Mouse (Mus musculus): ENCODE measurements around the gene Cttnbp2nl. TPM values are rescaled to one million over a fixed set of nuclear protein-coding genes. Genes with fewer than 3 reads are reported as not detected.

The Cttnbp2nl gene
- total RNA-seq, 1 experiment = 13.5 TPM

DNA sequence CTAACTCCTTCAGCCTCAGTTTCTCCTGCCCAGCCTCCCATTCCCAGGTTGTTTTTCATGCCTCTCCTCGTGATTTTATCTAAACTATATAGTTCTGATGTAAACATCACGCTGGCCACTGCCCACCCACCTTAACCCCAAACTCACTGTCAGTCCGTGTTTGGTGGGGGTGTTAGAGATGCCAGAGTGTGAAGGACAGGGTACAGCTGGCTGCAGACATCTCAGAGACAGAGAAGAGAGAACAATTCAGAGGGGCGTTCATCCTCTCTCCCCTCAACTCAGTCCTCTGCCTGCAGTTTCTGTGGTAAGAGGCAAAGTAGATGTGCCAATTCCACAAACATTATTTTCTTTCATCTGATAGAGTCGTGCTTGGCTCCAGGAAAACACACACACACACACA is 90.1 kb downstream of the Cttnbp2nl start:
- TF ChIP-seq ZC3H11A (IDR thresholded peaks at IDR 0.05; ENCODE audit: borderline replicate concordance, low read depth, low read length) (no peak), MAFK (IDR thresholded peaks at IDR 0.05; ENCODE audit: insufficient read depth, low read depth, low read length) (no peak), HCFC1 (IDR thresholded peaks at IDR 0.05; ENCODE audit: borderline replicate concordance, insufficient read depth, low read length) (no peak), CHD2 (IDR thresholded peaks at IDR 0.05; ENCODE audit: low read depth, low read length) (no peak), ZNF384 (IDR thresholded peaks at IDR 0.05; ENCODE audit: low read depth, low read length) (no peak)
- H3K9me3 ChIP-seq (ENCODE audit: control insufficient read depth, insufficient read depth, low read depth, low read length) = no peaks in the 10 kb centered on the region
- no peak overlapping the region for H3K4me3 ChIP-seq (ENCODE audit: insufficient read depth in 1 of 2, low read depth in 1 of 2, low read length in 2 of 2, poor library complexity in 1 of 2, severe bottlenecking in 1 of 2)
- no peaks in the 10 kb centered on the region for H3K36me3 ChIP-seq (ENCODE audit: control insufficient read depth, insufficient read depth, low read length, poor library complexity, severe bottlenecking)
- H3K27ac ChIP-seq (ENCODE audit: insufficient read depth, low read depth, low read length, poor library complexity, severe bottlenecking) = no peak overlapping the region
- in situ Hi-C loops (cut with MboI; ENCODE audit: low sequenced_read_pairs in 2 of 2, unreplicated experiment in 2 of 2) = no loop called here
- H3K9ac ChIP-seq (ENCODE audit: insufficient read depth, low read depth, low read length, poor library complexity, severe bottlenecking) = no peak overlapping the region
- peaks cover 0 to 6% of the 10 kb centered on the region in 2 experiments; a peak in 1 of 4 replicates for H3K4me1 ChIP-seq (ENCODE audit: control insufficient read depth in 2 of 2, insufficient read depth in 2 of 2, low read length in 2 of 2, poor library complexity in 1 of 2)
- no peak for DNase-seq (ENCODE audit: low read depth, low spot score)

DNA sequence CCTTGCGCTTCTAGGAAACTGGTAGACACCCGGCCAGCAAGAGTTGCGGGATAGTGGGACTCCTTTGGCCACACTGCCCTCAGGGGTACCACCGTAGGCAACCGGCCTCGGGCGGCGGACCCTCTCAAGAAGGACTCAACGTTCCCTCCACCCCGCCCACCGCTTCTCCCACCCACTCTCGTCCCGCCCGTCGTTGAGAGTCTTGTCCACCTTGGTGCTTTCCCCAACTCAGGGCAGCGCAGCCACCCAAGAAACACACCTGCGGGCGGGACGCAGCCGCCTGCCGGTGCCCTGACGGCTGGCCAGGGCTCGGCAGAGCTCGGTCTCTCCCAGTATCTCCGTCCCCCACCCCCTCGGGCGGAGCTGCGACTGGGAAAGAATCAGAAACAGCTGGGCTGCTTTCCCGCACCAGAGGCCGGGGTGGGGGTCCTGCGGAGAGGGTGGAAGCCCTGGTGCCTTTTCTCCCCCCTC is 90.8 kb downstream of the Cttnbp2nl start:
- Histone ChIP-seq H3K9ac (ENCODE audit: insufficient read depth, low read depth, low read length, poor library complexity, severe bottlenecking) (no peak overlapping the region), H3K4me1 (ENCODE audit: control insufficient read depth in 2 of 2, insufficient read depth in 2 of 2, low read length in 2 of 2, poor library complexity in 1 of 2) (peaks cover 0 to 6% of the 10 kb centered on the region in 2 experiments; a peak in 1 of 4 replicates), H3K4me3 (ENCODE audit: insufficient read depth in 1 of 2, low read depth in 1 of 2, low read length in 2 of 2, poor library complexity in 1 of 2, severe bottlenecking in 1 of 2) (peak overlapping the region; percentile 60 to 61), H3K36me3 (ENCODE audit: control insufficient read depth, insufficient read depth, low read length, poor library complexity, severe bottlenecking) (no peaks in the 10 kb centered on the region), H3K27ac (ENCODE audit: insufficient read depth, low read depth, low read length, poor library complexity, severe bottlenecking) (no peak overlapping the region), H3K9me3 (ENCODE audit: control insufficient read depth, insufficient read depth, low read depth, low read length) (no peaks in the 10 kb centered on the region)
- in situ Hi-C loops (cut with MboI; ENCODE audit: low sequenced_read_pairs in 2 of 2, unreplicated experiment in 2 of 2) = no loop called here
- TF ChIP-seq ZC3H11A (IDR thresholded peaks at IDR 0.05; ENCODE audit: borderline replicate concordance, low read depth, low read length) (no peak), HCFC1 (IDR thresholded peaks at IDR 0.05; ENCODE audit: borderline replicate concordance, insufficient read depth, low read length) (no peak), ZNF384 (IDR thresholded peaks at IDR 0.05; ENCODE audit: low read depth, low read length) (no peak), MAFK (IDR thresholded peaks at IDR 0.05; ENCODE audit: insufficient read depth, low read depth, low read length) (no peak), CHD2 (IDR thresholded peaks at IDR 0.05; ENCODE audit: low read depth, low read length) (no peak)
- no peak for DNase-seq (ENCODE audit: low read depth, low spot score)

DNA sequence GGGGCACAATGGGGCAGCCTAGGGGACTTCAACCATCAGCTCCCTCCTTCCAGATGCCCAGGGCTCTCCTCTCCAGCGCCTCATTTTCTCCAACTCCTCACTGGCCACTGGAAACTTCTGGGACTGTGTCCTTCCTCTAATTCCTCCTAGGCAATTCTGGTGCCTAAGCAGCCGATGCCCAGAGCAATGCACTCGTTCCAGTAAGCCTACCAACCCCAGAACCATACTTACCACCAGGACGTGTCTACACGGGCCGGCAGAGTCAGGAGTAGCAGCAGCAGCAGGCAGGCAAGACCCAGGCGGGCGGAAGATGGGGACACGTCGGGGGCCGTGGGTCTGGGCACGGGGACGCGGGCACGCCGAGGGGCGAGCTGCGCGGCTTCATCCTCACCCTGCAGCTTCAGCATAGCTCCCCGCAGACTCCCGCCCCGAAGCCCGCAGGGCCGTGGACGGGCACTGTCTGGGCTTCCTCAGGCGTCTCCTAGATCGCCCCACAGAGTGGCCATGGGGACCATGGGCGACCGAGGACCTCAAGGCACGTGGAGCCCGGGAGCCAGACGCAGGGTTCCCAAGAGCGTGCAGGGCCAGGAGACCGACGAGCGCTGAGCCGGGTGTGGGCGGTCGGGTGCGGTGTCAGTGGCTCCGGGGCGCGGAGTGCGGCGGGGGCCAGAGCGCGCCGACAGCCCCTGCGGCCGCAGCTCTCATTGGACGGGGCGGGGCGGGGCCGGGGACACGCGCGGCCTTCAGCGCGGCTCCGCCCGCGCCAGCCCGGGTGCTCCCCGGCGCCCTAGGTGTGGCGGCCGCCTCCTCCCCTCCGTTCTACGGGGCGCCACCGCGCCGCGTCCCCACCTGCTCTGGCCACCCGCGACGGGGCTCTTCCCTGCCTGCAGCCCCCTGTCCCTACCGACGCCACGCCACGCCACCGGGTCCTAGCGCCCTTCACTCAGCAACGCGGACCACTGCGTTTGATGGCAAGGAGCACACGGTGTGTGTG is 91.6 kb downstream of the Cttnbp2nl start, which contains the start of gene Wnt2b:
Gene Wnt2b (minus strand): TSS at position 856 of the 994 bp plus-strand sequence.
- no peak for DNase-seq (ENCODE audit: low read depth, low spot score)
- Histone ChIP-seq H3K27ac (ENCODE audit: insufficient read depth, low read depth, low read length, poor library complexity, severe bottlenecking) (no peak within 1 kb of the TSS), H3K4me1 (ENCODE audit: control insufficient read depth in 2 of 2, insufficient read depth in 2 of 2, low read length in 2 of 2, poor library complexity in 1 of 2) (peaks cover 0 to 6% of the 10 kb centered on the region in 2 experiments; a peak in 1 of 4 replicates), H3K9me3 (ENCODE audit: control insufficient read depth, insufficient read depth, low read depth, low read length) (no peaks in the 10 kb centered on the region), H3K9ac (ENCODE audit: insufficient read depth, low read depth, low read length, poor library complexity, severe bottlenecking) (peak within 1 kb of the TSS; percentile 67; the same call in 1 of the 2 replicates), H3K4me3 (ENCODE audit: insufficient read depth in 1 of 2, low read depth in 1 of 2, low read length in 2 of 2, poor library complexity in 1 of 2, severe bottlenecking in 1 of 2) (peak within 1 kb of the TSS; percentile 60 to 61), H3K36me3 (ENCODE audit: control insufficient read depth, insufficient read depth, low read length, poor library complexity, severe bottlenecking) (no peaks in the 10 kb centered on the region)
- in situ Hi-C loops (cut with MboI; ENCODE audit: low sequenced_read_pairs in 2 of 2, unreplicated experiment in 2 of 2) = no loop called here
- TF ChIP-seq ZC3H11A (IDR thresholded peaks at IDR 0.05; ENCODE audit: borderline replicate concordance, low read depth, low read length) (no peak), HCFC1 (IDR thresholded peaks at IDR 0.05; ENCODE audit: borderline replicate concordance, insufficient read depth, low read length) (no peak), ZNF384 (IDR thresholded peaks at IDR 0.05; ENCODE audit: low read depth, low read length) (no peak), CHD2 (IDR thresholded peaks at IDR 0.05; ENCODE audit: low read depth, low read length) (no peak), MAFK (IDR thresholded peaks at IDR 0.05; ENCODE audit: insufficient read depth, low read depth, low read length) (no peak)

DNA sequence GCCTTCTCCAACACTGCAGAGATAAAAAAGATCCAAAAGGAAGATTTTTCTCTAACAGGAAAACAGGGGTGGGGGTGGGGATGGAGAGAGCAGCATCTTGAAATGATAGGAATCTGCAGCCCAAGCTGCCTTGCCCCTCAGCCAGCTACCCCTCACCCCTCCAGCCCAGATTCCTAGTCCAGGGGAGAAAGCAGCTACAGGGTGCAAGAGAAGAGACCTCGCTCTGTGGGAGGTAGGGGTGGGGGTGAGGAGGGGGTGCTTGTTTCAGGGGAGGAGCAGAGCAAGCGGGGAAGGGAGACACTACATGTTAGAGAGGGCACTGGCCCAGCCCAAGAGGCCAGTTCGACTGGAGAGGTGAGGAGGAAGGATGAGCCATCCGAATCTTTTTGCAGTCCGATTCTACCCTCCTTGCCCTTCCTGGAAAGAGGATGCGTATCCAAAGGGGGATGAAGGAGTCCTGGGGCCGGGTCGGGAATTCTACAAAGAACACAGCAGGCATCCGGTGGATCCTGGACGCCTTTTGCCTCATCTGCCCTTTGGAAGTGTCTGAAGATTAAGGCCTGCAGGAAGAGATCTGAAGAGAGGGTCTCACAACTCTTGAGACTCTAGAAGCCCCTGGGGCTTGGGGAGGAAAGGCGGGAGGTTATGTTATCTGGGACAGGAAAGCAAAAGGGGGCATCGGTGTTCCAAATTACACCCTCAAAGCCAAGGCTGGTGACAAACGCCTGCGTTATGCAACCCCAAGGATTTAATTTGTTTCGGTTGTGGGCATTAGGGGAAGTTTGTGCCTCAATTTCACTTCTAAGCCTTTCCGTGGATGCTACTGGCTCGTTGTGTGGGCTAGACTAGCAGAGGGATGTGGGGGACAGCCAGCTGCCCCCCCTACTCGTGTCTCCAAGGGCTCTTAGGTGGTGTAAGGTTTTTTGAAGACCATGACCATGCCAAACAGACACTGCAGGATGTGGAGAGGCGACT is 92.6 kb downstream of the Cttnbp2nl start:
- Histone ChIP-seq H3K9me3 (ENCODE audit: control insufficient read depth, insufficient read depth, low read depth, low read length) (no peaks in the 10 kb centered on the region), H3K4me3 (ENCODE audit: insufficient read depth in 1 of 2, low read depth in 1 of 2, low read length in 2 of 2, poor library complexity in 1 of 2, severe bottlenecking in 1 of 2) (no peak overlapping the region), H3K27ac (ENCODE audit: insufficient read depth, low read depth, low read length, poor library complexity, severe bottlenecking) (no peak overlapping the region), H3K9ac (ENCODE audit: insufficient read depth, low read depth, low read length, poor library complexity, severe bottlenecking) (no peak overlapping the region), H3K36me3 (ENCODE audit: control insufficient read depth, insufficient read depth, low read length, poor library complexity, severe bottlenecking) (no peaks in the 10 kb centered on the region), H3K4me1 (ENCODE audit: control insufficient read depth in 2 of 2, insufficient read depth in 2 of 2, low read length in 2 of 2, poor library complexity in 1 of 2) (peaks cover 0 to 6% of the 10 kb centered on the region in 2 experiments; a peak in 1 of 4 replicates)
- no peak for TF ChIP-seq MAFK (IDR thresholded peaks at IDR 0.05; ENCODE audit: insufficient read depth, low read depth, low read length)
- no peak for TF ChIP-seq ZNF384 (IDR thresholded peaks at IDR 0.05; ENCODE audit: low read depth, low read length)
- no peak for TF ChIP-seq ZC3H11A (IDR thresholded peaks at IDR 0.05; ENCODE audit: borderline replicate concordance, low read depth, low read length)
- TF ChIP-seq HCFC1 (IDR thresholded peaks at IDR 0.05; ENCODE audit: borderline replicate concordance, insufficient read depth, low read length) = no peak
- TF ChIP-seq CHD2 (IDR thresholded peaks at IDR 0.05; ENCODE audit: low read depth, low read length) = no peak
- no peak for DNase-seq (ENCODE audit: low read depth, low spot score)
- in situ Hi-C loops (cut with MboI; ENCODE audit: low sequenced_read_pairs in 2 of 2, unreplicated experiment in 2 of 2) = no loop called here

Data from ES-E14 (cell line).